Mouse (Mus musculus) monocyte, adult 59 days (primary cell): ENCODE data around the gene Gm47985. TPM values are rescaled to one million over a fixed set of nuclear protein-coding genes. Genes with fewer than 3 reads are reported as not detected.

Source experiments
- total RNA-seq, 2 experiments: library from RNA; stranded (reverse); gene quantifications; one replicate each; pipeline ENCODE4 v1.2.4; 2023

The Gm47985 gene
- total RNA-seq: not detected

DNA sequence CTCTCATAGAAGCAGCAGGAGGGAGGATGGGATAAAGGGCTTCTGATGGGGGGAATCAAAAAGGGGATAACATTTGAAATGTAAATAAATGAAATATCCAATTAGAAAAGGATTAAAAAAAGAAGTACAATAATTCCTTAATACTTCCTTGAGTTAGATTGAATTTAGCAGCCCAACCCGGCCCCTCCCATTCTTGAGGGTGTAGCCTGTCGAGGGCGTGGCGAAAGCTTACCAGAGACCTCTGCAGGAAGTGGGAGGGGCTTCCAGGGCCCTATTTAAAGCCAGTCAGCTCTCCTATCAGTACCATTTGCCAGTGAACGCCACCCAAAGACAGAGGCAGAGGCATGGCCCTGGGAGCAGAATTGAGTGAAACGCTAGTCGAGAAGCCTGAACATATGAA is at the start of gene Gm47985:
TSS of gene Gm47985 (plus strand) at position 272 of the 400 bp plus-strand sequence.

DNA sequence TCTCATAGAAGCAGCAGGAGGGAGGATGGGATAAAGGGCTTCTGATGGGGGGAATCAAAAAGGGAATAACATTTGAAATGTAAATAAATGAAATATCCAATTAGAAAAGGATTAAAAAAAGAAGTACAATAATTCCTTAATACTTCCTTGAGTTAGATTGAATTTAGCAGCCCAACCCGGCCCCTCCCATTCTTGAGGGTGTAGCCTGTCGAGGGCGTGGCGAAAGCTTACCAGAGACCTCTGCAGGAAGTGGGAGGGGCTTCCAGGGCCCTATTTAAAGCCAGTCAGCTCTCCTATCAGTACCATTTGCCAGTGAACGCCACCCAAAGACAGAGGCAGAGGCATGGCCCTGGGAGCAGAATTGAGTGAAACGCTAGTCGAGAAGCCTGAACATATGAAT is 9.7 kb downstream of the Gm47985 start, which contains the start of gene Gm8947:
TSS of gene Gm8947 (plus strand) at position 302 of the 400 bp plus-strand sequence.

DNA sequence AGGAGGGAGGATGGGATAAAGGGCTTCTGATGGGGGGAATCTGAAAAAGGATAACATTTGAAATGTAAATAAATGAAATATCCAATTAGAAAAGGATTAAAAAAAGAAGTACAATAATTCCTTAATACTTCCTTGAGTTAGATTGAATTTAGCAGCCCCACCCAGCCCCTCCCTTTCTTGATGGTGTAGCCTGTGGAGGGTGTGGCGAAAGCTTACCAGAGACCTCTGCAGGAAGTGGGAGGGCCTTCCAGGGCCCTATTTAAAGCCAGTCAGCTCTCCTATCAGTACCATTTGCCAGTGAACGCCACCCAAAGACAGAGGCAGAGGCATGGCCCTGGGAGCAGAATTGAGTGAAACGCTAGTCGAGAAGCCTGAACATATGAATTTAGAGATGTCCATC is 15.8 kb downstream of the Gm47985 start, which contains the start of gene Gm47995:
TSS of gene Gm47995 (plus strand) at position 329 of the 400 bp plus-strand sequence.

DNA sequence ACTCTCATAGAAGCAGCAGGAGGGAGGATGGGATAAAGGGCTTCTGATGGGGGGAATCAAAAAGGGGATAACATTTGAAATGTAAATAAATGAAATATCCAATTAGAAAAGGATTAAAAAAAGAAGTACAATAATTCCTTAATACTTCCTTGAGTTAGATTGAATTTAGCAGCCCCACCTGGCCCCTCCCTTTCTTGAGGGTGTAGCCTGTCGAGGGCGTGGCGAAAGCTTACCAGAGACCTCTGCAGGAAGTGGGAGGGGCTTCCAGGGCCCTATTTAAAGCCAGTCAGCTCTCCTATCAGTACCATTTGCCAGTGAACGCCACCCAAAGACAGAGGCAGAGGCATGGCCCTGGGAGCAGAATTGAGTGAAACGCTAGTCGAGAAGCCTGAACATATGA is 21.5 kb downstream of the Gm47985 start, which contains the start of gene 3110040M04Rik:
TSS of gene 3110040M04Rik (plus strand) at position 304 of the 400 bp plus-strand sequence.

DNA sequence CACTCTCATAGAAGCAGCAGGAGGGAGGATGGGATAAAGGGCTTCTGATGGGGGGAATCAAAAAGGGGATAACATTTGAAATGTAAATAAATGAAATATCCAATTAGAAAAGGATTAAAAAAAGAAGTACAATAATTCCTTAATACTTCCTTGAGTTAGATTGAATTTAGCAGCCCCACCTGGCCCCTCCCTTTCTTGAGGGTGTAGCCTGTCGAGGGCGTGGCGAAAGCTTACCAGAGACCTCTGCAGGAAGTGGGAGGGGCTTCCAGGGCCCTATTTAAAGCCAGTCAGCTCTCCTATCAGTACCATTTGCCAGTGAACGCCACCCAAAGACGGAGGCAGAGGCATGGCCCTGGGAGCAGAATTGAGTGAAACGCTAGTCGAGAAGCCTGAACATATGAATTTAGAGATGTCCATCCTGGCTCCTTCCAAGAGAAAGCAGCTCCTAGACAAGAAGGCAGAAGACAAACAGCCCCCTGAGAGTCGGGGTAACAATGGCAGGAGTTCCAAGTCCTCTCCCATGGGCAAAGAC is 27.6 kb downstream of the Gm47985 start, which contains the start of gene Gm47996:
TSS of gene Gm47996 (plus strand) at position 308 of the 532 bp plus-strand sequence.

Other genes with a start within 250 kb of the Gm47985 start
- not detected for gene Hmcn1, start 189.1 kb upstream of the Gm47985 start, total RNA-seq
- not detected for gene Gm8947, start 9.8 kb downstream of the Gm47985 start, total RNA-seq
- gene Gm47995, start 15.9 kb downstream of the Gm47985 start, total RNA-seq: under 1 TPM in 1 of 2 experiments, not detected in 1; 0.61 TPM
- not detected for gene 3110040M04Rik, start 21.6 kb downstream of the Gm47985 start, total RNA-seq
- gene Gm47996, start 27.6 kb downstream of the Gm47985 start, total RNA-seq: under 1 TPM in 1 of 2 experiments, not detected in 1; 0.55 TPM
- gene Ivns1abp, start 161.9 kb downstream of the Gm47985 start, total RNA-seq: 100 to 1,000 TPM; 175 to 184 TPM
- 10 to 100 TPM; 19.9 to 21.8 TPM for gene Swt1, start 245.9 kb downstream of the Gm47985 start, total RNA-seq
- 10 to 100 TPM; 26.1 to 29.3 TPM for gene Trmt1l, start 246.0 kb downstream of the Gm47985 start, total RNA-seq